Mouse (Mus musculus) ES-Bruce4 (cell line): ENCODE data around the gene Rab26. TPM values are rescaled to one million over a fixed set of nuclear protein-coding genes. Genes with fewer than 3 reads are reported as not detected.
A peak's percentile ranks its signal among the peaks of the same experiment; 100 is the strongest.

Experiments used
- H3K27ac ChIP-seq: 2 replicates; pipeline ENCODE4 v1.5.1; 2012; ENCODE audit warnings: low read length, inconsistent platforms; ENCODE audit not compliant: insufficient read depth
- H3K27me3 ChIP-seq: 2 replicates; pipeline ENCODE4 v1.6.1; 2012; ENCODE audit warnings: mild to moderate bottlenecking, low read length, inconsistent platforms; ENCODE audit not compliant: control insufficient read depth, poor library complexity, insufficient read depth, severe bottlenecking
- H3K36me3 ChIP-seq: 2 replicates; pipeline ENCODE4 v1.6.1; 2012; ENCODE audit warnings: inconsistent platforms, mild to moderate bottlenecking, low read length, moderate library complexity; ENCODE audit not compliant: control insufficient read depth, poor library complexity, insufficient read depth, severe bottlenecking
- H3K4me1 ChIP-seq: one replicate; pipeline ENCODE4 v1.8.1; 2011; ENCODE audit warnings: low read length; ENCODE audit not compliant: control insufficient read depth, insufficient read depth
- H3K4me3 ChIP-seq: 2 replicates; pipeline ENCODE4 v1.5.1; 2011; ENCODE audit warnings: low read depth, mild to moderate bottlenecking, low read length
- H3K9ac ChIP-seq: 2 replicates; pipeline ENCODE4 v1.6.1; 2012; ENCODE audit warnings: low read depth, mild to moderate bottlenecking, inconsistent platforms; ENCODE audit not compliant: poor library complexity, severe bottlenecking
- H3K9me3 ChIP-seq: replicated peaks from 2 replicates; pipeline ENCODE4 v1.6.1; 2012; ENCODE audit warnings: mild to moderate bottlenecking, low read length, inconsistent platforms; ENCODE audit not compliant: control insufficient read depth, poor library complexity, insufficient read depth, severe bottlenecking
- CTCF ChIP-seq: IDR thresholded peaks from one replicate; pipeline ENCODE4 v1.8.1; 2011; ENCODE audit warnings: low read depth, low read length
- EP300 ChIP-seq: IDR thresholded peaks from 2 replicates; pipeline ENCODE4 v1.6.1; 2011; ENCODE audit warnings: low read depth, low read length; ENCODE audit not compliant: insufficient read depth
- POLR2A ChIP-seq: IDR thresholded peaks from one replicate; pipeline ENCODE4 v1.8.1; 2011; ENCODE audit warnings: low read length; ENCODE audit not compliant: insufficient read depth
- polyA plus RNA-seq: library from polyadenylated mRNA; stranded (reverse); fragments of >200 nt; gene quantifications from 2 replicates; pipeline ENCODE4 v1.2.4, GENCODE M21; 2011; ENCODE audit warnings: low read depth; ENCODE audit not compliant: missing spikeins, insufficient read depth, insufficient read length

Gene Rab26
- polyA plus RNA-seq, 1 experiment = 1.5 TPM

DNA sequence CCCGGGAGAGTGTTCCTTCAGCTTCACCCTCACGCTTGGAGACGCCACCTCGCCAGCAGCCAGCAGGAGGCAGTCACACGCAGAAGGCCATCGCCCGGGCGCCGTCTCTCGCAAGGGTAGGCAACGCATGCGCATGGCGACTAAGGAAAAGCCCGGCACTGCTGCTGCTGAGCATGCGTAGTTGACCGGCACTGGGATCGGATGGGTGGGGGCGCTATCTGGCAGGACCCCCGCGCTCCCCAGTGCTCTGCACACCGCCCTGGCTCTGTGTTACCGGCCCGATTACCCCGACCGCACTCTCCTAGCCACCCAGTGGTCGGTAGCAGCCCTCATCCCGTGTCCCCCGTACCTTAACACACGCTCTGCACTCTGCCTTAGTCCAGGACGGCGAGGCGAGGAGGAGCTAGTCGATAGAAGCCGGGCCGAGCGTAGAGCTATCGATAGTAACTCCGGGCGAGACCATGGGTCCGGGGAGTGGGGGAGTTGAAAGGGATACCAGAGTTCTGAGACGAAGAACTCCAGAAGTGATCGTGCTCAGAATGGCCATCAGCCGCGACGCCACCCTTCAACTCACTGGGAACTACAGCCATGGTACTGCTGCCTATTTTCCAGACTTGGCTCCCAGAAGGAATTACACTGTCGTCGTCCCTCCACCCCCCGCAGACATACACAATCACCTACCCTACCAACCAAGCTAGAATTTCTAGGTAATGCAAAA, 55.2 kb downstream of the Rab26 start, which contains the start of gene Mlst8:
Mlst8 (minus strand) TSS at position 416 of the 718 bp plus-strand sequence.
- peak within 1 kb of the TSS; percentile 94 for H3K4me3 ChIP-seq
- H3K9me3 ChIP-seq = no peaks in the 10 kb centered on the region
- H3K4me1 ChIP-seq = peaks cover 1% of the 10 kb centered on the region
- no peaks in the 10 kb centered on the region for H3K27me3 ChIP-seq
- H3K27ac ChIP-seq = peak within 1 kb of the TSS; percentile 86
- H3K36me3 ChIP-seq = peaks cover 5% of the 10 kb centered on the region; the same call in 1 of the 2 replicates
- peak within 1 kb of the TSS; percentile 70 for H3K9ac ChIP-seq
- peak; percentile 37 for TF ChIP-seq POLR2A
- TF ChIP-seq EP300 = 0 out of 2 replicates have a peak, but pooled peaks have one; percentile 34
- peak; percentile 92 for TF ChIP-seq CTCF

DNA sequence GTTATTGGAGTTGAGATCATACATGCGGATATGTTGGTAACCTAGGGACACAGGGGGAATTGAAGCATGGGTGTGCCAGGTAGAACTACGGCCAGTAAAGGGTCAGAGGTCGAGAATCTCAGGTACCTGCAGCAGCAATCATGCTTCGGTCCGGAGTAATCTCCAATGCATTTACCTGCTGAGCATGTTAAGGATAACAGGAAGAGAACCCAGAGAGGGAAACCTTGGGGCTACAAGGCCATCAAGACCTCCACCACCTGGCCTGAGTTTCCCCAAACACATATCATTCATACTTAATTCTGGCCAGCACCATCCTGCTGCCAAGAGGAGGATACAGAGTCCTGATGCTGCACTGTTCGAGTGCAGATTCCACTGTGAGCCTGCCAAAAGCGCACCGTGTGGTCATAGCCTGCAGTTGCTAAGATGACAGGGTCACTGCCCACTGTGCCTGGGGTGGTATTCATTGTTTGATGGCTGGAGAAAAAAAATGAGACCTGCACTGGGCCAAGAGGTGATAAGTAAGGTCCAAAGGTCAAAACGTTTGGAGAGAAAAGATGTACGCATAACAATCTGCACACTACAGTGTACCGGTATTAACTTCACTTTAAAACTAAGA, 55.9 kb downstream of the Rab26 start:
- H3K27ac ChIP-seq = no peak overlapping the region
- TF ChIP-seq CTCF (no peak), EP300 (no peak), POLR2A (no peak)
- no peaks in the 10 kb centered on the region for H3K9me3 ChIP-seq
- peak overlapping the region; percentile 46 for H3K4me3 ChIP-seq
- peaks cover 5% of the 10 kb centered on the region; the same call in 1 of the 2 replicates for H3K36me3 ChIP-seq
- H3K9ac ChIP-seq = peak overlapping the region; percentile 20
- no peaks in the 10 kb centered on the region for H3K27me3 ChIP-seq
- peaks cover 1% of the 10 kb centered on the region for H3K4me1 ChIP-seq

Other genes with a start within 250 kb of the Rab26 start
- gene Abca17, start 183.1 kb downstream of the Rab26 start, polyA plus RNA-seq = not detected in 2 replicates
- gene Abca3, start 182.3 kb downstream of the Rab26 start, polyA plus RNA-seq = 15.1 and 15.4 TPM in 2 replicates
- gene Rnps1, start 119.6 kb downstream of the Rab26 start, polyA plus RNA-seq = 323 and 334 TPM in 2 replicates
- gene Eci1, start 107.6 kb downstream of the Rab26 start, polyA plus RNA-seq = 46.4 and 46.7 TPM in 2 replicates
- gene Dnase1l2, start 91.1 kb downstream of the Rab26 start, polyA plus RNA-seq = 0.42 and 0.99 TPM in 2 replicates
- gene E4f1, start 63.9 kb downstream of the Rab26 start, polyA plus RNA-seq = 13.0 and 15.3 TPM in 2 replicates
- 15.4 and 16.4 TPM in 2 replicates for gene Pgp, start 63.8 kb downstream of the Rab26 start, polyA plus RNA-seq
- gene Bricd5, start 60.3 kb downstream of the Rab26 start, polyA plus RNA-seq = not detected in 2 replicates
- gene Mlst8, start 55.1 kb downstream of the Rab26 start, polyA plus RNA-seq = 20.4 and 22.8 TPM in 2 replicates
- gene Caskin1, start 45.6 kb downstream of the Rab26 start, polyA plus RNA-seq = 1.7 and 3.3 TPM in 2 replicates
- 145 and 168 TPM in 2 replicates for gene Traf7, start 6.3 kb downstream of the Rab26 start, polyA plus RNA-seq
- gene Pkd1, start 15.6 kb upstream of the Rab26 start, polyA plus RNA-seq = 13.0 and 14.8 TPM in 2 replicates
- gene Tsc2, start 98.4 kb upstream of the Rab26 start, polyA plus RNA-seq = 51.1 and 53.2 TPM in 2 replicates
- 21.5 and 27.2 TPM in 2 replicates for gene Nthl1, start 98.5 kb upstream of the Rab26 start, polyA plus RNA-seq
- gene Slc9a3r2, start 116.1 kb upstream of the Rab26 start, polyA plus RNA-seq = 10.3 and 13.5 TPM in 2 replicates
- gene Npw, start 124.2 kb upstream of the Rab26 start, polyA plus RNA-seq = 1.6 TPM in 1 of 2 replicates, not detected in the other
- 39.0 and 42.1 TPM in 2 replicates for gene Zfp598, start 135.5 kb upstream of the Rab26 start, polyA plus RNA-seq
- 8.1 and 8.9 TPM in 2 replicates for gene Syngr3, start 155.7 kb upstream of the Rab26 start, polyA plus RNA-seq
- gene Gfer, start 161.9 kb upstream of the Rab26 start, polyA plus RNA-seq = 79.6 and 84.0 TPM in 2 replicates
- 1.2 and 2.3 TPM in 2 replicates for gene Noxo1, start 162.0 kb upstream of the Rab26 start, polyA plus RNA-seq
- gene Tbl3, start 173.4 kb upstream of the Rab26 start, polyA plus RNA-seq = 43.3 and 44.4 TPM in 2 replicates
- gene Rnf151, start 183.9 kb upstream of the Rab26 start, polyA plus RNA-seq = not detected in 2 replicates
- gene Rps2, start 183.9 kb upstream of the Rab26 start, polyA plus RNA-seq = 1,670 and 1,851 TPM in 2 replicates
- gene Ndufb10, start 190.3 kb upstream of the Rab26 start, polyA plus RNA-seq = 88.7 and 90.9 TPM in 2 replicates
- gene Rpl3l, start 193.6 kb upstream of the Rab26 start, polyA plus RNA-seq = 0.65 TPM in 1 of 2 replicates, not detected in the other
- 27.8 and 34.5 TPM in 2 replicates for gene Msrb1, start 202.4 kb upstream of the Rab26 start, polyA plus RNA-seq
- gene Hs3st6, start 218.8 kb upstream of the Rab26 start, polyA plus RNA-seq = 0.72 TPM in 1 of 2 replicates, not detected in the other